Mouse (Mus musculus) intestine, embryonic 15.5 days (tissue): ENCODE results near the gene Fads6. TPM values are rescaled to one million over a fixed set of nuclear protein-coding genes. Genes with fewer than 3 reads are reported as not detected.
A peak's percentile ranks its signal among the peaks of the same experiment; 100 is the strongest.

Source experiments
- ATAC-seq: fragments of 200-750 bp; cut with Nextera tagmentation; 2 replicates; pipeline ENCODE4 v1.8.0; 2017; ENCODE audit warnings: moderate TSS enrichment, moderate library complexity
- H3K27ac ChIP-seq: fragments of 300-500 bp; sonication (generic); 2 replicates; pipeline ENCODE4 v1.5.1; 2015; ENCODE audit warnings: mild to moderate bottlenecking, inconsistent platforms
- H3K27me3 ChIP-seq: fragments of 300-500 bp; sonication (generic); replicated peaks from 2 replicates; pipeline ENCODE4 v1.6.1; 2015; ENCODE audit warnings: inconsistent platforms
- H3K36me3 ChIP-seq: fragments of 300-500 bp; sonication (generic); 2 replicates; pipeline ENCODE4 v1.6.1; 2015; ENCODE audit warnings: inconsistent platforms
- H3K4me1 ChIP-seq: fragments of 300-500 bp; sonication (generic); replicated peaks from 2 replicates; pipeline ENCODE4 v1.6.1; 2015; ENCODE audit warnings: inconsistent platforms
- H3K4me2 ChIP-seq: fragments of 300-500 bp; sonication (generic); replicated peaks from 2 replicates; pipeline ENCODE4 v1.6.1; 2015; ENCODE audit warnings: mild to moderate bottlenecking, inconsistent platforms
- H3K4me3 ChIP-seq: fragments of 300-500 bp; sonication (generic); replicated peaks from 2 replicates; pipeline ENCODE4 v1.5.1; 2015; ENCODE audit warnings: inconsistent platforms
- H3K9ac ChIP-seq: fragments of 300-500 bp; sonication (generic); 2 replicates; pipeline ENCODE4 v1.6.1; 2015; ENCODE audit warnings: inconsistent platforms
- H3K9me3 ChIP-seq: fragments of 300-500 bp; sonication (generic); 2 replicates; pipeline ENCODE4 v1.6.1; 2016; ENCODE audit warnings: inconsistent platforms
- WGBS: fragments of 180-500 bp; shearing (Covaris S2); methylation state at CpG from one replicate; pipeline ENCODE4 v1.1.7; 2015; 5-methylcytosine and 5-hydroxymethylcytosine counted together
- polyA plus RNA-seq: library from polyadenylated mRNA; unstranded; fragments of >200 nt; fragmentation: Nextera tagmentation; extraction: Ambion mirVana; gene quantifications from 2 replicates; pipeline ENCODE4 v1.2.1, GENCODE M21; 2015

Gene Fads6
- polyA plus RNA-seq, 1 experiment from 2014 or later, result 1.5 TPM

DNA sequence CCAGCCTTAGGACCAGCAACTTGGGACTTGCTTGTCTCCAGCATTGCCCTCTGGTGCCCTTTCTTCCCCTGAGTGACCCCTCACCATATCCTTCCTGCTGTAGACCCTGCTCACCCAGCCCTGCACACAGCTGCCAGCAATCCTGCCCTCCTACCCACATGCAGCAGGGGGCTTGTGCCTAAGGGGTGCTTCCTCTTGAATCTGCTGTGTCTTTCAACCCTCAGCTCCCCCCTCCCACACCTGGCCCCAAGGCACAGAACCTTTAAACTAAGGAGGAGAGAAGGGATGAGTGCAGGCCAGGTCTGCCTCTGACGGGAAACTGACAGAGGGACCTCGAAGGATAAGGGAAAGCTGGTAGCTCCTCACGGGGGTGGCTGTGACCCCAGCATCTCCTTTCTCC is 54.7 kb downstream of the Fads6 start:
- 78% methylated on average over 3 of the region's 3 CpGs for WGBS
- H3K9me3 ChIP-seq, result no peaks in the 10 kb centered on the region
- peaks cover 17% of the 10 kb centered on the region for H3K27me3 ChIP-seq
- no peaks in the 10 kb centered on the region for H3K4me1 ChIP-seq
- ATAC-seq, result no peak
- no peak overlapping the region for H3K4me3 ChIP-seq
- no peak overlapping the region for H3K4me2 ChIP-seq
- H3K27ac ChIP-seq, result no peak overlapping the region
- 0 out of 2 replicates have a peak, but pooled peaks cover 2% of the 10 kb centered on the region for H3K36me3 ChIP-seq
- H3K9ac ChIP-seq, result no peak overlapping the region

DNA sequence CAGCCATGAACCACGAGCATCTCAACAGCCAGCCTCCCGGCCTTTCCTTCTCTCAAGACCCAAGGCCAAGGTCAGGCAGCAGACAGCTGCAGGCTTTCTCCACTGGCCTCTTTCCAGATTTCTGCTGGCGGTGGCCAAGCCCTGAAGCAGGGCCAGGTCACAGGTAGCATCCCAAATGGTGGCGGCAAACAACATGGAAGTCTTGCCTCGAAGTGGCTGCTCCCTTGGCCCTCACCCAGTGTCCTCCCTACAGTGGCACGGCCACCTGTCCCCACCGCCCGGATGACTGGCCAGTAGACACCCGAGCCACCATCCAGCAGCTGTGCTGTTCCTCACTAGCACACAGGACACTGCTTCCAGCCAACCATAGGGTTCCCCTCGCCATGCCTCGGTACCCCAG is 56.1 kb downstream of the Fads6 start:
- 78% methylated on average over 11 of the region's 11 CpGs for WGBS
- no peaks in the 10 kb centered on the region for H3K9me3 ChIP-seq
- no peak overlapping the region for H3K4me2 ChIP-seq
- H3K4me3 ChIP-seq, result no peak overlapping the region
- ATAC-seq, result no peak
- H3K36me3 ChIP-seq, result 0 out of 2 replicates have a peak, but pooled peaks cover 2% of the 10 kb centered on the region
- H3K9ac ChIP-seq, result no peak overlapping the region
- peaks cover 4% of the 10 kb centered on the region; the same call in 1 of the 2 replicates for H3K4me1 ChIP-seq
- H3K27ac ChIP-seq, result no peak overlapping the region
- peaks cover 3% of the 10 kb centered on the region; the same call in 1 of the 2 replicates for H3K27me3 ChIP-seq

DNA sequence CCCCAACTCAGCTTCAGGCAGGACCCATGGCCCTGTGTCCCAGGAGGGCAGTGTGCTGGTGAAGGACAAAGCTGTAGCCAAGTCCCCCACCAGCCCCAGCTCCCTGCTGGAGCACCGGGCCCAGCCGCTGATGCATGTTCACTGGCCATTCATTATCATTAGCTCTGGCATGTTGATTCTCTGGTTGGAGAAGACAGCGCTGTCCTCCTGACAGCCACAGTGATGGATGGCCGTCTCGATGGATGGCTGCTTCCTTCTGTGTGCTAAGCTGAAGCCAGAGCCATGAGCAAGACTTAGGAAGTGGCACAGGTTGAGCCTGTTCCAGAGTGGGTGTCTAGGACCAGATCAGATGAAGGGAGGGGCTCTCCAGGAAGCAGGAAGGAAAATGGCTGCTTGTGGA is 60.9 kb downstream of the Fads6 start:
- no peak for ATAC-seq
- H3K4me3 ChIP-seq, result no peak overlapping the region
- WGBS, result 17% methylated on average over 5 of the region's 5 CpGs
- no peaks in the 10 kb centered on the region for H3K36me3 ChIP-seq
- H3K4me1 ChIP-seq, result peaks cover 25% of the 10 kb centered on the region
- no peak overlapping the region for H3K27ac ChIP-seq
- no peaks in the 10 kb centered on the region for H3K9me3 ChIP-seq
- no peaks in the 10 kb centered on the region for H3K27me3 ChIP-seq
- no peak overlapping the region for H3K4me2 ChIP-seq
- no peak overlapping the region for H3K9ac ChIP-seq

DNA sequence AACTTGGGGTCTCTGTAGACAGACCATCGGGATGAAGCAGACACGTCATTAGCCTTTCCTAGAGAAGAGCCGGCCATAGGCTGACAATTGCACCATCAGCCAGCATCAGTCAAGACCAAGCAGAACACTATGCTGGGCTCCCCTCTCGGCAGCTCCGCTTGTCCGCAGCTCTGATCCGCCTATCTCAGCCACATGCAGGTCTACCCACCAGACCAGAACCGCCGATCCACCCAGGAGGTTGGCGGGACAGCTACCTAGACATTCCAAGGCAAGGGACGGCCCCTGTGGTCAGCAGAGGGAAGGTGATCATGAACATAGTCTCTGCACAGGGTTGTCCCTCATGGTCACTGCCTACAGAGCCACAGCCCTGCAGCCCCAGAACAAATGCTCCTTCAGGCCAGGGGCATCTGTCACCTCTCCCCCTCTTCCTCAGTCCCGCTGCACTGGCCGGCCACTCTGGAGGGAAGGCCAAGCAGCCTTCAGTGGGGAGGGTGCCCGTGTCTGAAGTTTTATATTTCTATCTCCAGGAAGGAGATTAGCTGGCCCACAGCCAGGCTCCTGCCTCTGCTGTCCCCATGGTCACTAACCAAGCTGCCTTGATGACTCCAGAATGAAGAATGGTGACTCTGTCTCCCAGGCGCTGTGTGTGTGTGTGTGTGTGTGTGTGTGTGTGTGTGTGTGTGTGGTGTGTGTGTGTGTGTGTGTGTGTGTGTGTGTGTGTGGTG is 63.0 kb downstream of the Fads6 start:
- no peaks in the 10 kb centered on the region for H3K36me3 ChIP-seq
- 71% methylated on average over 15 of the region's 15 CpGs for WGBS
- H3K9ac ChIP-seq, result no peak overlapping the region
- no peak overlapping the region for H3K27ac ChIP-seq
- no peaks in the 10 kb centered on the region for H3K9me3 ChIP-seq
- H3K4me2 ChIP-seq, result no peak overlapping the region
- ATAC-seq, result no peak
- peaks cover 35% of the 10 kb centered on the region for H3K4me1 ChIP-seq
- no peaks in the 10 kb centered on the region for H3K27me3 ChIP-seq
- H3K4me3 ChIP-seq, result no peak overlapping the region

DNA sequence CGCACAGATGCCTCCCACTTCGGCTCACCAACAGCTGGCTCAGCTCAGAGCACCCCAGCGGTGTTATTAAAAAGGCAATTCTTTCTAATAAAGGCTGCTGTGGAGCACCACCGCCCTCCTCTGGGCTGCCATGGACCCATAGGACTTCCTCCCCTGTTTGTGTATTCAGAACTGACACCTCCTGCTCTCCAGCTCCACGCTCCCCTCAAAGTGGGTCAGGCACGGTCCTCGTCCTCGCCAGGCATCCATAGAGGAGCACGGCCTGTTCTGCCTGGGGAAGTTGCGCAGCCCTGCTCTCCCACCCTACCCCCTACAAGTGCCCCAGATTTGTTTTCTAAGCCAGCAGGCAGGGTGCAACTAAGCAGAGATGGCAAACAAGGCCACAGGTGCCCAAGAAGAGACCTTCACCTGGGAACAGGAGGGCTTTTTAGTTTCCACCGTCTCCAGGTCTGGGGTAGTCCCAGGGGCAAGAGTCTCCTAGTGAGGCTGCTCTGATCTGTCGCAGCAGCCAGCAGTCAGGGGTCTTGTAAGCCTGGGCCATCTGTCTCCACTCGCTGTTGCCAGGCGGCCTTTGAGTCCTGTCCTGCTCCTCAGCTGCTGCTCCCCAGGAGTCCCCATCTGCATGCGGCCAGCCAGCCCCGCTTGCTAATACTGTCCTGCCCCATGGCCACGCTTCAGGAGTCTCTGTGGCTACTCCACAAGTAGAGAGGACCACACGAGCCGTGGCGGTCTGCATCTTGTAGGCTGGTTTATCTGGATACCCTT is 63.8 kb downstream of the Fads6 start:
- ATAC-seq, result no peak
- Histone ChIP-seq H3K4me1 (peaks cover 35% of the 10 kb centered on the region), H3K9ac (no peak overlapping the region), H3K9me3 (no peaks in the 10 kb centered on the region), H3K4me2 (no peak overlapping the region), H3K36me3 (no peaks in the 10 kb centered on the region), H3K27ac (no peak overlapping the region), H3K27me3 (no peaks in the 10 kb centered on the region), H3K4me3 (no peak overlapping the region)
- WGBS, result 68% methylated on average over 20 of the region's 20 CpGs

DNA sequence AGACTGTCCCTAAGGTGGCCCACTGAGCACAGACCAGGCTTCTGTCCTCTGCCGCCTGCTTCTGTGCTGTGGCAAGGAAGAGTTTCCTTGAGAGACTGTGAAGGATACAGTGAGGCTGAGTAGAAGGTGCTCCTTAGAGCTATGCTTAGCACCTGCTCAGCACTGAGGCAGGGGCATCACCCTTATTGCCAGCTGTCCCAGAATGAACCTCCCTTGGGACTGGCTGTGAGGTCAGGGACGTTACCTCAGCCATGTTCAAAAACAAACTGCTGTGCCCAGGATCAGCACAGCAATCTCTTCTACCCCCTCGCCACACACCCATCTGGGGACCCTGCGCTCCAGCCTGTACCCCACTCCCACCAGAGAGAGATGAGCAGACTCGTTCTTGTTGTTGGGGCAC is 64.6 kb downstream of the Fads6 start:
- H3K4me1 ChIP-seq, result peaks cover 35% of the 10 kb centered on the region
- H3K4me3 ChIP-seq, result no peak overlapping the region

DNA sequence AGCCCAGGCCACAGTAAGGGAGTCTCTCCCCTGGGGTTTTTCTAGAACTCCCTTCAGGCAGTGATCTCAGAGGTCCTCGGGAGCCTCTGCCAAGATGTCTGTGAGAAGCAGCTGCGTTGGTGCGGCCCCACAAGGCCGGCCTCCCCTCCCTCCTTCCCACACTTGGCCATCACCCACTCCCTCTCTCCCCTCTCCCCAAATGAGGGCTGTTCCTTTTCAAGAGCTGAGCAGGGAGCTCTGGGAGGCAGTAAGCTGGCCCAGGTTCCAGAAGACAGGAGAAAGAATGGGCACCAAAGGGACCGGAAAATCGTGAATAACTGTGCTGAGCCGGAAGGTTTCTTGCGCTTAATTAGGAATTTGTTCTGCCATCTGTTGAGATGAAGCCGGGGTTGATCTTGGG is 65.5 kb downstream of the Fads6 start:
- peak overlapping the region; percentile 45 for H3K4me2 ChIP-seq
- no peak overlapping the region for H3K9ac ChIP-seq
- no peaks in the 10 kb centered on the region for H3K9me3 ChIP-seq
- H3K4me1 ChIP-seq, result peaks cover 38% of the 10 kb centered on the region
- no peak overlapping the region for H3K4me3 ChIP-seq
- H3K36me3 ChIP-seq, result no peaks in the 10 kb centered on the region
- no peaks in the 10 kb centered on the region for H3K27me3 ChIP-seq
- H3K27ac ChIP-seq, result peak overlapping the region; percentile 88
- 47% methylated on average over 9 of the region's 9 CpGs for WGBS
- ATAC-seq, result 0 out of 2 replicates have a peak, but pooled peaks have one; percentile 2

More for the DNA sequence above, 64.6 kb downstream of the Fads6 start:
- no peaks in the 10 kb centered on the region for H3K27me3 ChIP-seq
- no peaks in the 10 kb centered on the region for H3K36me3 ChIP-seq
- H3K9me3 ChIP-seq, result no peaks in the 10 kb centered on the region
- no peak overlapping the region for H3K27ac ChIP-seq
- ATAC-seq, result no peak
- 93% methylated on average over 5 of the region's 5 CpGs for WGBS
- no peak overlapping the region for H3K9ac ChIP-seq
- no peak overlapping the region for H3K4me2 ChIP-seq

DNA sequence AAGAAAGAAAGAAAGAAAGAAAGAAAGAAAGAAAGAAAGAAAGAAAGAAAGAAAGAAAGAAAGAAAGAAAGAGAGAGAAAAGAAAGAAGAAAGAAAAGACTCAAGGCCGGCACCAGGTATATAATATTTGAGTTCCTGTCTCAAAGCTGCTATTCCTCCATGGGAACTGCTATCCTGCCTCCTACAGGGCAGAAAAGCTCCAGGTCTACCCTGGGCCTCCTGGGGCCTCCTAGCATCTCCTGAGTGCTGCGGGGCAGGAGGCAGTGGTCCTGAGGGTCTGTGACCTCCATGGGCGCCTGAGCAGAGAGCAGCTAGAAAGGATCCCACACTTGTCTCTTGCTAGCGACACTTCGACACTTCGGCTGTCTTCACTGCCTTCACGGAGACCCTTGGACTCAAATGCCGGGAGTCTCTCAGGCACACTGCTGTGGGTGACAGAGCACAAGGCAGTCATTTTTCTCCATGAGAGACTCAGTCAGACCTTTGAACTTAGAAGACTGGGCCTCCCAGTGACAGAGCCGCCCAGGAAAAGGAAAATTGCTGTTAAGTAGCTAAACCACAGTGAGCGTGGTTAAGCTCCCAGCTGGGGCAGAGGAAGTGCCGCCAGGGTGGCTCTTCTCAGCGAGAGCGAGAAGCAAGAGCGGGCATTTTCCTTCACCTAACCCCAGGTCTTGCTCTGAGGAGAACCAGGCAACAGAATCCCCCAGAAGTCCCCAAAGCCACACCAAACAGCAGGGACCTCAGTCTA is 66.1 kb downstream of the Fads6 start:
- ATAC-seq, result peak; percentile 89
- peaks cover 36% of the 10 kb centered on the region for H3K4me1 ChIP-seq
- 32% methylated on average over 14 of the region's 14 CpGs for WGBS
- H3K27me3 ChIP-seq, result no peaks in the 10 kb centered on the region
- H3K9me3 ChIP-seq, result no peaks in the 10 kb centered on the region
- H3K4me2 ChIP-seq, result peak overlapping the region; percentile 45
- H3K9ac ChIP-seq, result no peak overlapping the region
- H3K36me3 ChIP-seq, result no peaks in the 10 kb centered on the region
- no peak overlapping the region for H3K4me3 ChIP-seq
- H3K27ac ChIP-seq, result peak overlapping the region; percentile 88

Other genes starting within 250 kb of the Fads6 start
- not detected in 2 replicates for gene Cd300ld3, start 249.3 kb downstream of the Fads6 start, polyA plus RNA-seq
- gene Cd300e, start 235.5 kb downstream of the Fads6 start, polyA plus RNA-seq, result 0.06 and 0.28 TPM in 2 replicates
- 3.6 and 3.7 TPM in 2 replicates for gene Rab37, start 206.2 kb downstream of the Fads6 start, polyA plus RNA-seq
- 0.85 and 1.2 TPM in 2 replicates for gene Cd300lf, start 163.7 kb downstream of the Fads6 start, polyA plus RNA-seq
- 252 and 270 TPM in 2 replicates for gene Slc9a3r1, start 134.3 kb downstream of the Fads6 start, polyA plus RNA-seq
- 9.3 and 12.2 TPM in 2 replicates for gene Tmem104, start 110.2 kb downstream of the Fads6 start, polyA plus RNA-seq
- 20.5 and 20.6 TPM in 2 replicates for gene Nat9, start 109.8 kb downstream of the Fads6 start, polyA plus RNA-seq
- 0.05 and 0.09 TPM in 2 replicates for gene Grin2c, start 30.4 kb downstream of the Fads6 start, polyA plus RNA-seq
- gene Fdxr, start 20.6 kb downstream of the Fads6 start, polyA plus RNA-seq, result 17.2 and 20.8 TPM in 2 replicates
- not detected in 2 replicates for gene Otop2, start 9.5 kb upstream of the Fads6 start, polyA plus RNA-seq
- 0.08 TPM in 1 of 2 replicates, not detected in the other for gene Ush1g, start 24.4 kb upstream of the Fads6 start, polyA plus RNA-seq
- gene Otop3, start 37.1 kb upstream of the Fads6 start, polyA plus RNA-seq, result 0.77 and 1.2 TPM in 2 replicates
- 17.1 and 22.7 TPM in 2 replicates for gene Hid1, start 70.1 kb upstream of the Fads6 start, polyA plus RNA-seq
- 7.5 and 8.0 TPM in 2 replicates for gene Cdr2l, start 84.3 kb upstream of the Fads6 start, polyA plus RNA-seq
- 187 and 197 TPM in 2 replicates for gene Mrpl58, start 106.1 kb upstream of the Fads6 start, polyA plus RNA-seq
- gene Atp5h, start 122.3 kb upstream of the Fads6 start, polyA plus RNA-seq, result 989 and 991 TPM in 2 replicates
- 12.1 and 13.5 TPM in 2 replicates for gene Kctd2, start 122.5 kb upstream of the Fads6 start, polyA plus RNA-seq
- gene Trim80, start 142.9 kb upstream of the Fads6 start, polyA plus RNA-seq, result 0.49 and 0.66 TPM in 2 replicates
- 2.8 and 3.7 TPM in 2 replicates for gene Slc16a5, start 164.8 kb upstream of the Fads6 start, polyA plus RNA-seq
- gene Armc7, start 178.0 kb upstream of the Fads6 start, polyA plus RNA-seq, result 6.6 and 8.0 TPM in 2 replicates
- 143 and 148 TPM in 2 replicates for gene Nt5c, start 194.2 kb upstream of the Fads6 start, polyA plus RNA-seq
- 493 and 505 TPM in 2 replicates for gene Jpt1, start 216.7 kb upstream of the Fads6 start, polyA plus RNA-seq
- 766 and 860 TPM in 2 replicates for gene Sumo2, start 238.6 kb upstream of the Fads6 start, polyA plus RNA-seq